Mouse (Mus musculus) intestine, postnatal 0 days (tissue): ENCODE results near the gene Slc25a12. TPM values are rescaled to one million over a fixed set of nuclear protein-coding genes. Genes with fewer than 3 reads are reported as not detected.

Experiments
- ATAC-seq: fragments of 200-750 bp; cut with Nextera tagmentation; 2 replicates; pipeline ENCODE4 v1.8.0; 2017; ENCODE audit warnings: mild to moderate bottlenecking, moderate TSS enrichment, moderate library complexity
- H3K27ac ChIP-seq: fragments of 300-500 bp; sonication (generic); 2 replicates; pipeline ENCODE4 v1.5.1; 2014; ENCODE audit warnings: mild to moderate bottlenecking, low read depth, low read length, moderate library complexity
- H3K27me3 ChIP-seq: fragments of 300-500 bp; sonication (generic); replicated peaks from 2 replicates; pipeline ENCODE4 v1.6.1; 2014; ENCODE audit warnings: low read length, mixed read lengths; ENCODE audit not compliant: control insufficient read depth, insufficient read depth
- H3K36me3 ChIP-seq: fragments of 300-500 bp; sonication (generic); 2 replicates; pipeline ENCODE4 v1.6.1; 2014; ENCODE audit warnings: mild to moderate bottlenecking, moderate library complexity; ENCODE audit not compliant: control insufficient read depth, insufficient read depth
- H3K4me1 ChIP-seq: fragments of 300-500 bp; sonication (generic); replicated peaks from 2 replicates; pipeline ENCODE4 v1.6.1; 2014; ENCODE audit warnings: antibody characterized with exemption, low read length, mixed read lengths; ENCODE audit not compliant: control insufficient read depth, insufficient read depth
- H3K4me2 ChIP-seq: fragments of 300-500 bp; sonication (generic); replicated peaks from 2 replicates; pipeline ENCODE4 v1.6.1; 2014; ENCODE audit warnings: low read depth, mild to moderate bottlenecking, moderate library complexity
- H3K4me3 ChIP-seq: fragments of 300-500 bp; sonication (generic); 2 replicates; pipeline ENCODE4 v1.5.1; 2014; ENCODE audit warnings: low read depth, low read length
- H3K9ac ChIP-seq: fragments of 300-500 bp; sonication (generic); 2 replicates; pipeline ENCODE4 v1.6.1; 2014; ENCODE audit warnings: mild to moderate bottlenecking, low read depth, low read length
- H3K9me3 ChIP-seq: fragments of 300-500 bp; sonication (generic); 2 replicates; pipeline ENCODE4 v1.6.1; 2016; ENCODE audit warnings: mixed run types; ENCODE audit not compliant: control insufficient read depth
- CTCF ChIP-seq: sonication (generic); IDR thresholded peaks from 2 replicates; pipeline ENCODE4 v1.5.1; 2016; ENCODE audit warnings: low read depth, mild to moderate bottlenecking, control low read depth, antibody characterized with exemption, moderate library complexity
- WGBS: fragments of 180-500 bp; shearing (Covaris S2); extraction: QIAGEN DNeasy Blood & Tissue Kit; methylation state at CpG from one replicate; pipeline ENCODE4 v1.1.7; 2014; 5-methylcytosine and 5-hydroxymethylcytosine counted together
- polyA plus RNA-seq: library from polyadenylated mRNA; unstranded; fragments of >200 nt; fragmentation: Nextera tagmentation; extraction: Ambion mirVana; gene quantifications from 2 replicates; pipeline ENCODE4 v1.2.1, GENCODE M21; 2015

The Slc25a12 gene
- polyA plus RNA-seq, 1 experiment from 2014 or later = 14.9 TPM

DNA sequence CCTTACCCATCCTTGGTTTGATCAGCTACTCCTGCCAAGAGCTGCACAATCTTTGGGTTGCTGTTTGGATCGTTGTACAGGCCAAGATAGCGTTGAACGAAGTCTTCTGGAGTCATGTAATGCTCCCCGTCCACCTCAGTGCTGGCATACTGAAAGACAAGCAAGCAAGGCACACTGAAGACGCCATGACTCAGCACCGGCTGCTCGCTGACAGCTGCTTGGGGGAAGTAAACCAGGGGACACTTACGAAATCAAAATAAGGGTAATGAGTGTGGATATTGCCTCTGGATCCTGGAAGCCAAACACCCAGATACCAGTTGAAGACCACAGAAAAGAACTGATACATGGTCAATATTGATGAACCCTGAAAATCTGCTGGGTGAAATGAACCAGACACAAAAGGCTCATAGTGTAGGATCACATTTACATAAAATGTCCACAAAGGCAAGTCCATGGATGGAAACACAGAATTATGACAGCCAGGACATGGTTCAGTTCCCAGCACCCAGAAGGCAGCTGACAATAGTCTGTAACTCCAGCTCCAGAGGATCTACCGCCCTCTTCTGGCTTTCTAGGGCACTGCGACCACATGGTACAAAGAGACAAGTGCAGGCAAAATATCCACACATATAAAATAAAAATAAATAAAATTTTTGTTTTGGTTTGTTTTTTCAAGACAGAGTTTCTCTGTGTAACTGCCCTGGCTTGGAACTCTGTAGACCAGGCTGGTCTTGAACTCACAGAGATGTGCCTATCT, 23.5 kb downstream of the Slc25a12 start:
- WGBS = 95% methylated on average over 10 of the region's 10 CpGs
- H3K9me3 ChIP-seq = no peaks in the 10 kb centered on the region
- H3K4me2 ChIP-seq = no peak overlapping the region
- no peak overlapping the region for H3K4me3 ChIP-seq
- no peak for ATAC-seq
- H3K27ac ChIP-seq = no peak overlapping the region
- H3K9ac ChIP-seq = no peak overlapping the region
- no peaks in the 10 kb centered on the region; the same call in 1 of the 2 replicates for H3K36me3 ChIP-seq
- peak; percentile 37; the same call in 1 of the 2 replicates for TF ChIP-seq CTCF
- H3K4me1 ChIP-seq = no peaks in the 10 kb centered on the region
- no peaks in the 10 kb centered on the region for H3K27me3 ChIP-seq

DNA sequence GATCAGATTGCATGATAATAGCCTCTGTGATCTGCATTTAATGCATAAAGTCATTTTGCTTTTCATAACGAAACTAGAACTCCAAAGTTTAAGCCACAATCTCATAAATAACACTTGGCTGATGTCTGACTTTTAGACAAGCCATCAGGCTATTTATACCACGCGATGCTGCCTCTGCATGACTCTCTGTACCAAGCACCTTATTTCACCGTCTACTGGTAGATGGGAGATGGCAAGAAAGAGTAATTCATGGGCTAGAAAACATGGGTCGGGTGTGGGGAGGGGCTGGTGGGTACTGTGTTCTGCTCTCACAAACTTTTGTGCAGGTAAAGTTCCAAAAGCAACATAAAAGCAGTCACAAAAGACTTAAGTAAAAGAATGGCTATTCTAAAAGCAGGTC, 27.4 kb downstream of the Slc25a12 start:
- H3K36me3 ChIP-seq = no peaks in the 10 kb centered on the region; the same call in 1 of the 2 replicates
- H3K27ac ChIP-seq = no peak overlapping the region
- H3K4me1 ChIP-seq = no peaks in the 10 kb centered on the region
- no peak overlapping the region for H3K4me3 ChIP-seq
- no peaks in the 10 kb centered on the region for H3K9me3 ChIP-seq
- H3K27me3 ChIP-seq = no peaks in the 10 kb centered on the region
- no peak overlapping the region for H3K4me2 ChIP-seq
- no peak overlapping the region for H3K9ac ChIP-seq
- TF ChIP-seq CTCF = no peak
- 82% methylated on average over 5 of the region's 5 CpGs for WGBS
- ATAC-seq = no peak

DNA sequence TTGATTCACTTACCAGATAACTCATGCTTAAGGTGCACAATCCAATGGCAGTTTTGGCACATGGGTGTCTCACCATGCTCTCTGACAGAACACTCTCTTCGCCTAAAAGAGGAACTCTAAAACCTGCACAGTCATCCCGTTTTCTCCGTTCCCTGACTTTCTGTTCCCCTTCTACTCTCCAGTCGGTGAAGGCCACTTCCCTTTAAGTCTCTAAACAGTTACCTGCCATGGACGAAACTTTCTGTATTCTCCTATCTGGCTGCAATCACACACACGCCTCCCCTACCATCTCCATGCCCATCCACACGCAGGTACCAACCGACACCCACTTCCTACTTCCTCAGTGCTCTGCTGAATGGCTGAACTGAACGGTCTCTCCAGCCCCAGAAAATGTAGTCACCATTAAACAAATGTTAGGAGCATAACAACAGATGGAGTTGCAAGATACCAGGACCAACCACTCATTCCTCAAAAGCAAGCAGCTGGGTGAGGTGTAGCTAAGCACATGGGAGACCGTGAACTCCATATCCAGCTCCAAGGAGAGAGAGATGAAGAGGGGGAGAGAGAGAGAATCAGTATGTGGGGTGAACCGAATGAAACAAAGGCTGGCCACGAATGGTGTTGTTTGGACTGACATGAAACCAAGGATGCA, 29.3 kb downstream of the Slc25a12 start:
- H3K4me1 ChIP-seq = no peaks in the 10 kb centered on the region
- H3K27ac ChIP-seq = no peak overlapping the region
- H3K36me3 ChIP-seq = no peaks in the 10 kb centered on the region; the same call in 1 of the 2 replicates
- TF ChIP-seq CTCF = no peak
- ATAC-seq = no peak
- 80% methylated on average over 12 of the region's 12 CpGs for WGBS
- no peaks in the 10 kb centered on the region for H3K27me3 ChIP-seq
- no peak overlapping the region for H3K4me2 ChIP-seq
- no peak overlapping the region for H3K4me3 ChIP-seq
- H3K9me3 ChIP-seq = no peaks in the 10 kb centered on the region
- H3K9ac ChIP-seq = no peak overlapping the region

DNA sequence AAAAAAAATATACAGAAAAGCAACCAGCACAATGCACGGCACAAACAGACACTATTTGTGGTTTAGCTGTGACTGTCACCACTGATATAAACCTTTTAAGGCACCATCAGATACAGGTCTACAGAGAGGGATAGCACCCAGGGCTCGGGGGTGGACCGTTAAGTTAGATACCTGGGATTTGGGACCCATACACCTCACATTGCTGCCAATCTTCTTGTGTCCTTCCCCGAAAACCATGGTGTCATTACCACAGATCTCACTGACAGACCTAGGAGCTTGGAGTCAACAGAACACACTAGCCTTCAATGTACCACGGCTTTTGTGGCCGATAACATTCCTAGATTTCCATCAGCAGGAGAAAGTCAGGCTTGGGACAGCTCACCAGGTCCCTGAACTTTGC, 30.9 kb downstream of the Slc25a12 start:
- Histone ChIP-seq H3K27me3 (no peaks in the 10 kb centered on the region), H3K4me3 (no peak overlapping the region), H3K9ac (no peak overlapping the region), H3K9me3 (no peaks in the 10 kb centered on the region), H3K27ac (no peak overlapping the region), H3K4me2 (no peak overlapping the region), H3K4me1 (no peaks in the 10 kb centered on the region), H3K36me3 (peaks cover 5% of the 10 kb centered on the region)
- 92% methylated on average over 6 of the region's 6 CpGs for WGBS
- TF ChIP-seq CTCF = no peak
- no peak for ATAC-seq

DNA sequence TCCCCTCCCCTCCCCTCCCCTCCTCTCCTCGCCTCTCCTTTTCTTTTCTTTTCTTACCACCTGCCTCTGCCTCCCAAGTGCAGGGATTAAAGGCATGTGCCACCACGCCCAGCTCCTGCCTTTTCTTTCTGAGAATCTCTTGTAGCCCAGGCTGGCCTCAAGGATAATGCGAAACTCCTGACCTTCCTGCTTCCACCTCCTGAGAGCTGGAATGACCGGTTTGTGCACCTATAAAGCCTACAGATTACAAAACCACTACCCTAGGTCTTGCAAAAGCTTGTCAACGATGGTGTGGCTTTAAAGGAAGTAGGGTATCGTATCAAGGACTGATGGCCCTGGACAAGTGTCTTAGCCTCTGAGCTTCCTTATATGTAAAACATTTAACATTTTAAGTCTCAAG, 31.3 kb downstream of the Slc25a12 start:
- 60% methylated on average over 5 of the region's 6 CpGs for WGBS
- TF ChIP-seq CTCF = no peak
- Histone ChIP-seq H3K36me3 (peaks cover 5% of the 10 kb centered on the region), H3K4me1 (no peaks in the 10 kb centered on the region), H3K4me3 (no peak overlapping the region), H3K4me2 (no peak overlapping the region), H3K27me3 (no peaks in the 10 kb centered on the region), H3K27ac (no peak overlapping the region), H3K9ac (no peak overlapping the region), H3K9me3 (no peaks in the 10 kb centered on the region)
- ATAC-seq = no peak

DNA sequence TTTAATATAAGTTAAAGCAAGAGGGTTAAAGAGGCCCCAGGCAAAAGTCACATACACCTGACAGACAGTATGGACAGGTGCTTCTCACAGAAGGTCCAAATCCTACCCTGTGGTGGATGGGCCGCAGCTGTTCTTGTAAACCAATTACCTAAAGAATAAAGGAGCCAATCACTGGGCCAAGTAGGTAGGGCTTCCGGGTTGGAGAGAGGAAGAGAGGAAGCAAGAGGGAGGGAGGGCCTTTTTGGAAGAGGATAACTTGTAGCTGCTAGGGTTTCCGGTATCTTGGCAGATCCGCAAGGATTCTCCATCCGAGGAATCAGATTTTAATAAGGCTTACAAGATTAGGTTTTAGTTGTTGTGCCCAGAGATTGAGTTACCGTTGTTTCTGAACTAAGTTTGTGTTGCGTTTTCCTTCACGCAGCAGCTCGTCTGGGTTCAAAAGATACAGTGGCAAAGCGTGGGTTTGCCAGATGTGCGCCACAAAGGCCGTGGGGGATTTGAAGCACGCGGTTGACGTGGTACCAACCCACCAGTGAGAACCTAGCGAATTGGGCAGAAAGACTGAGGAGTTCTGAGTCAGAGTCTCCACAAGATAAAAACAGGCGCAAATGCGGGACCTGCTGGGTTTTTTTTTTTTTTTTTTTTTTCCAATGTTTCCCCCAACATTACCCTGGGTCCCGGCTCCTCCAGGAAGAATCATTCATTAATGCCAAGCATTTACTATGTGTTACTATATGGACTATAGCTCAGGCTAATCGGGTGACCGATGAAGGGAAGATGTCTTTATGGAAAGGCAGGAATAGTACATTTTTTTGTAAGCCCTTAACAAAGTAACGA, 33.3 kb downstream of the Slc25a12 start:
- Histone ChIP-seq H3K4me3 (no peak overlapping the region), H3K27ac (no peak overlapping the region), H3K27me3 (no peaks in the 10 kb centered on the region), H3K9ac (no peak overlapping the region), H3K36me3 (peaks cover 5% of the 10 kb centered on the region), H3K4me2 (no peak overlapping the region), H3K9me3 (no peaks in the 10 kb centered on the region), H3K4me1 (no peaks in the 10 kb centered on the region)
- no peak for TF ChIP-seq CTCF
- WGBS = 91% methylated on average over 22 of the region's 22 CpGs
- ATAC-seq = no peak
